Mouse (Mus musculus) CH12.LX (cell line): ENCODE data around the gene Hoxb8.

ENCODE experiments used
- CHD2 ChIP-seq: IDR thresholded peaks from 2 replicates; pipeline ENCODE4 v1.6.1; 2011; ENCODE audit warnings: low read length, improper control_type of control experiment
- CTCF ChIP-seq, 2 experiments: IDR thresholded peaks in 1 of 2; conservative IDR thresholded peaks in 1 of 2; 2 replicates each; pipeline ENCODE4 v1.5.1; 2011 to 2012; ENCODE audit warnings: low read depth in 2 of 2, low read length in 2 of 2, improper control_type of control experiment in 1 of 2, inconsistent platforms in 1 of 2, mild to moderate bottlenecking in 1 of 2, moderate library complexity in 1 of 2
- ELF1 ChIP-seq: IDR thresholded peaks from 2 replicates; pipeline ENCODE4 v1.6.1; 2014; ENCODE audit warnings: low read depth, mild to moderate bottlenecking, inconsistent platforms, low read length, improper control_type of control experiment
- EP300 ChIP-seq: IDR thresholded peaks from 2 replicates; pipeline ENCODE4 v1.6.1; 2011; ENCODE audit warnings: low read length, improper control_type of control experiment
- JUND ChIP-seq: conservative IDR thresholded peaks from 2 replicates; pipeline ENCODE4 v1.6.1; 2011; ENCODE audit warnings: low read depth, low read length, improper control_type of control experiment
- KAT2A ChIP-seq: IDR thresholded peaks from 2 replicates; pipeline ENCODE4 v1.6.1; 2012; ENCODE audit warnings: low read length, improper control_type of control experiment, inconsistent platforms; ENCODE audit not compliant: insufficient replicate concordance
- MEF2A ChIP-seq: IDR thresholded peaks from 2 replicates; pipeline ENCODE4 v1.6.1; 2014; ENCODE audit warnings: low read depth, mild to moderate bottlenecking, inconsistent platforms, low read length, improper control_type of control experiment, borderline replicate concordance
- NRF1 ChIP-seq: IDR thresholded peaks from 2 replicates; pipeline ENCODE4 v1.6.1; 2014; ENCODE audit warnings: low read depth, mild to moderate bottlenecking, inconsistent platforms, low read length, improper control_type of control experiment, moderate library complexity
- POLR2A ChIP-seq: IDR thresholded peaks from 2 replicates; pipeline ENCODE4 v1.6.1; 2011; ENCODE audit warnings: low read depth, mild to moderate bottlenecking, improper control_type of control experiment, low read length
- POLR2AphosphoS2 ChIP-seq: IDR thresholded peaks from 2 replicates; pipeline ENCODE4 v1.6.1; 2011; ENCODE audit warnings: low read depth, low read length, improper control_type of control experiment
- RCOR1 ChIP-seq: conservative IDR thresholded peaks from 2 replicates; pipeline ENCODE4 v1.6.1; 2012; ENCODE audit warnings: low read depth, mild to moderate bottlenecking, inconsistent platforms, low read length, improper control_type of control experiment
- TCF12 ChIP-seq: IDR thresholded peaks from 2 replicates; pipeline ENCODE4 v1.6.1; 2014; ENCODE audit warnings: low read depth, mild to moderate bottlenecking, inconsistent platforms, low read length, improper control_type of control experiment
- ZC3H11A ChIP-seq: IDR thresholded peaks from 2 replicates; pipeline ENCODE4 v1.6.1; 2012; ENCODE audit warnings: low read depth, mild to moderate bottlenecking, inconsistent platforms, low read length, improper control_type of control experiment
- ZNF384 ChIP-seq: IDR thresholded peaks from 2 replicates; pipeline ENCODE4 v1.6.1; 2012; ENCODE audit warnings: low read depth, low read length, improper control_type of control experiment, inconsistent platforms

DNA sequence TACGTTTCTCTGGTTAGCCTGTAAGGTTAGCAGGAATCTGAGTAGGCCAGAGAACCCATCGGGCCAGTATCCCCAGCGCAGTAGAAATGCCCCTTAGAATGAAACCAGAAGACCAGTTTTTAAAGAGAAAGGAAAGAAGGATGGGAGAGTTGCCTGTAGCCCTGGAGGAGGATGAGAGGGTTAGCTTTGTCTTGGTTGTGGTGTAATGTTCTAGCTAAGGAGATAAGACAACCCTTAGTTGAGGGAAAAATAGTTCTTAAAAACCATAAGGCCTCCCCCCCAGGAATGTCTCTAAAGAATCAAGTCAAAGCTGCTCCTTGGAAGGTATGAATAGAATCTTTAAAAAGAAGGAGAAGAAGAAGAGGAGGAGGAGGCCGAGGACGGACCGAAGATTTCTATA, 41.0 kb downstream of the Hoxb8 start:
- TF ChIP-seq POLR2A (no peak), ZC3H11A (no peak), EP300 (no peak), NRF1 (no peak), CTCF (conservative IDR thresholded peaks at IDR 0.05 in 1 of 2, IDR thresholded peaks at IDR 0.05 in 1 of 2; ENCODE audit: low read depth in 2 of 2, low read length in 2 of 2) (no peak), JUND (no peak), ZNF384 (no peak), RCOR1 (no peak), KAT2A (no peak), POLR2AphosphoS2 (no peak), ELF1 (no peak), TCF12 (no peak), CHD2 (no peak), MEF2A (no peak)
